Mouse (Mus musculus): ENCODE results near the gene Mettl7a3.
"Not testable (repeated sequence)": the region's sequence is repeated elsewhere in the genome, so short reads cannot be mapped to it uniquely, and the experiment has no call there.

Gene Mettl7a3

GRCm38 (mm10) chr15:100330739-100331138 lies 4.0 kb upstream of the Mettl7a3 start:
- no peak for DNase-seq (ENCODE audit: low spot score)

DNA sequence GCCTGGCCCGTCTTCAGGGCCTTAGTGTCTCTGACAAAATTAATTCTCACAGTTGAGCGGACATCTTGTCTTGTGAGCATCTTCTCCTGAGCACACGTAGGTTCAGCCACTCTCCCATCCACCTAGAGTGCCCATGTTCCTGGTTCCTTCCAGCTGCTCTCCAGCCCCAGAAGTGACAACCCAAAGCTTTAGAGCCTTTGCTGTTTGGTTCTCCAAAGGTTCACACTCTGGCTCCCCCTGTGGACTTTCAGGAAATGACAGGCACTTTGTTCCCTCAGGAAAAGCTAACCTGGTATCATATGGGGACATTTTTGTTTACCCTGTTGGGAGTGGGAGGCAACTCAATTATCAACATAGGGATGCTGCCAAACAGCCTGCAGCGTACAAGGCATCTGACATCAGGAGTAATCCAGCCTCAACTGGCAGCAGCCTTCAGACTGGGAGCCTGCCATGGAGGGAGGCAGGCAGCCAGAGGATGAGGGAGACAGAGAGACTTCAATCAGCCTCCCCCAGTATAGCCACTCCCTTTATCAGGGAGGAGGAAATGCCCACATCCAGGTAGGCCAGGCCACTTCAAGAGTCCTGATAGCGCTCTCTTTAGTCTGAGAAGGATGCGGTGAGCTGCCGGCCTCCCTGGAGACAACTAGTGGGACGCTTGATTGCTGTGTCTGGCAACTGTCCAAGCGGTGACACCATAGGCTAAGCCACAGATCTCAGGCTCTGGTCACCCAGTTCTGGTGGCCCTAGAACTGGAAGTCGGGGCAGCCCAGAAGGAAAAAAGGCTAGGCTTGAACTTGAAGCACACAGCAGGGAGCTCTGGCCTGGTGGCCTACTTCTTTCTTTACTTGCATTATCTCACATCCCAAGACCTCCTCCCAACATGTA lies 2.4 kb upstream of the Mettl7a3 start:
- not testable (repeated sequence) for DNase-seq (ENCODE audit: low spot score)

DNA sequence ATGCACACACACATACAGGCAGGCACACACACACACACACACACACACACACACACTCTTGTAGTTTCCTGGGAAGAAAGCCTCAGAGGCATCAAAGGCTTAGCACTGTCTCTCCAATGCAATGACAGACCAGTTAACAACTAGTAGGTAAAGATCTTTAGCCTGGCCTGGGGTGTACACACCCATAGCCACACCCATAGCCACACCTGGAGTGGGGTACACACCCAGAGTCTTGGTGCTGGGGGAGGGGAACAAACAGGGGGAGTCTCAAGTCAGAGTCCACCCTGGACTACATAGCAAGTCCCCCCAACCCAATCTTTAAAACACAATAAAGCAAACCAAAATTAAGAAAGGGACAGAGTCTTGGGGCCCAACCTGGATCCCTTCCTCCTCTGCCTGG lies 2.6 kb downstream of the Mettl7a3 start:
- DNase-seq (ENCODE audit: low spot score): not testable (repeated sequence)

DNA sequence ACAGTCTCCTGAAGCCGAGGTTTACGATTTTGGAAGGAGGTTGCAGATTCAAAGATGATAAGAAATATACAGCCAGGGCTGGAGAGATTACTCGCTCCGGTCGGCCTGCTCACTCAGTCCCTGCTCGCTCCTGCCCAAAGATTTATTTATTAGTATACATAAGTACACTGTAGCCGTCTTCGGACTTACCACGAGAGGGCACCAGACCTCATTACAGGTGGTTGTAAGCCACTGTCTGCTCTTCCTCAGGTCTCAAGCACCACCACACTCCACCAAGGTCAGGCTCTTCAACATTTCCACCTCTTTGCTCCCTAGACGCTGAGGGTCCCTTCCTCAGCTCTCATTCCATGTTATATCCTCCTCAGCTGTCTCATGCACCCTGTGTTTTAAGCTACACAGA lies 3.1 kb downstream of the Mettl7a3 start:
- peak; percentile 63 for DNase-seq (ENCODE audit: low spot score)

DNA sequence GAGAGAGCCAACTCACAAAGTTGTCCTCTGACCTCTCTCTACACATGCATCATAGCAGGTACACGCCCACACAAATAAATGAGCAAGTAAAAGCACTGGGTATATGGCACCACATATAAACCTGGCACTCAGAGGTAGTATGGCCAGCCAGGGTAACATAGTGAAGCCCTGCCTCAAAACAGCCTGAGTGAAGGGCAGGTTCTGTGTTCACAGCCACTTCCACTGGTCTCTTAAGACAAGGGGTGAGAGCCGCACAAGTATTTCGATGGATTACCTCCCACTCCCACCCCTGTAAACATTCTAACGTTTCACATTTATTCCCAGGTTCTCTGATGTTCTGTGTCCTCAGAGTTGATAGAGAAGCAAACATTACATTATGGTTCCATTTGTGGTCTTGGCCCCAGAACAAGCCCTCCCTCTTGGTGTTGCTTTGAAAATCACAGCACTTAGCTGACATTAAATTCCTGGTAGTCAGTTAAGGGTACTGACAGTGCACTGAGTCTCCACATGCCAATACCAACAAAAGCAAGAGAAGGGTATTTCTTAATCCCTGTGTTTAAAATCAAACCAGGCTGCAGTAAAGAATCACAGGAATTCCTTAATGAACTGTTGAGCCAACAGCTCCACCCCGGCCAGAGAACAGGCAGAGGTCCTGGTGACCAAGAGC lies 6.7 kb downstream of the Mettl7a3 start:
- DNase-seq (ENCODE audit: low spot score): not testable (repeated sequence)

- no peak for DNase-seq (ENCODE audit: low spot score)
Observed at GRCm38 (mm10) chr15:100345484-100345883, 10.8 kb downstream of the Mettl7a3 start.

- DNase-seq (ENCODE audit: low spot score): no peak
Observed at GRCm38 (mm10) chr15:100346761-100347160, 12.0 kb downstream of the Mettl7a3 start.

DNA sequence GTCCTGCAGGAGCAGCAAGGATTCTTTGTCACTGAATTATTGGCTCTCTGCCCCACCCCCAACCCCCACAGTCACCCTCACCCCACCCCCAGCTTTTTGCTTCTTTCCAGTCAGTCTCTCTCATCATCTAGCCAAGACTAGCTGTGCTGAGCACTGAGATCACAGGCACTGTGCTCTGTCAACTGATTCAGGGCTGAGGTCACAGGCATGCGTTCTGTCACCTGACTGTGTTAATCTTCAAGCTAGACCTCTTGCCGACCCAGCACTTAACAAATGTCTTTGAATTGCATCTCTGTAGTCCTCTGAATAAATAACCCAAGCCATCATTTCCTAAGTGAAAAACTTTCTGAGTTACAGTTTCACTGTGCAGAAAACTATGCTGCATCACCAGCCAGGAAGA lies 14.8 kb downstream of the Mettl7a3 start:
- no peak for DNase-seq (ENCODE audit: low spot score)

DNA sequence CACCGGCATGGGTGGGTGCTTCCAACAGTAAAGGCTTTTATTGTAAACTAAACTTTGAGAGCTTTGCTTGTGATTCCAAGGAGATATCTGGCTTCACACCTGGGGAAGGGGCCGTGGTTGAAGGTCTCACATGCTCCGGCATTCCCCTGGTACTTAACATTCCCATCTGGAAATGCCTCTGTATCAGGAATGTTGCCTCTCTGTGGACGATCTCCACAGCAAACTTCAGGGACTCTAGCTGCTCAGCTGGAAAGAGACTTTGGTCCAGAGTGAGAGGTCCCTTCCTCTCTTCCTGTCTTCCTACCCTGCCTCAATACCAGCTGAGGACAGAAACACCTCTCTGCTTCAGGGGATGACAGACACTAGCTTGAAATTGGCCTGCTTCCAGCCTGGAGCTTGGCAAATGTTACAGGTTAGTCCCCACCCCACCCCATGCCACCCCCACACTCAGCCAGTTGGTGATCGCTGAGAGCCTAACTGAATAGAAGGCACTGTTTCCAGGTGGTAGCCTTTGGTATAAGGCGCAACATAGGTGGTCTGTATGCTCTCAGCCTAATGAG lies 16.9 kb downstream of the Mettl7a3 start:
- no peak for DNase-seq (ENCODE audit: low spot score)

GRCm38 (mm10) chr15:100352711-100353250 lies 18.1 kb downstream of the Mettl7a3 start, which contains the start of the genes Methig1 and Mettl7a2:
Methig1 (plus strand) TSS chr15:100353149.
Mettl7a2 (plus strand) TSS chr15:100353200.
- no peak for DNase-seq (ENCODE audit: low spot score)

DNA sequence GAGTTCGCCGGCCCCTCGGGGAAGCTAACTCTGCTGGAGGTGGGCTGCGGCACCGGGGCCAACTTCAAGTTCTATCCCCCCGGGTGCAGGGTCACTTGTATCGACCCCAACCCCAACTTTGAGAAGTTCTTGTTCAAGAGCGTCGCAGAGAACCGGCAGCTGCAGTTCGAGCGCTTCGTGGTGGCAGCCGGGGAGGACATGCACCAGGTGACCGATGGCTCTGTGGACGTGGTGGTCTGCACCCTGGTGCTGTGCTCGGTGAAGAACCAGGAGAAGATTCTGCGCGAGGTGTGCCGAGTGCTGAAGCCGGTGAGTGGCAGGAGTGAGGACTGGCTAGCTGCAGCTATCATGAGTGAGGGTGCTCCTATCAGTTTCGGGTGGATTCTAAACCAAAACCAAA lies 18.7 kb downstream of the Mettl7a3 start:
- not testable (repeated sequence) for DNase-seq (ENCODE audit: low spot score)

GRCm38 (mm10) chr15:100355876-100356275 lies 21.1 kb downstream of the Mettl7a3 start:
- no peak for DNase-seq (ENCODE audit: low spot score)

DNA sequence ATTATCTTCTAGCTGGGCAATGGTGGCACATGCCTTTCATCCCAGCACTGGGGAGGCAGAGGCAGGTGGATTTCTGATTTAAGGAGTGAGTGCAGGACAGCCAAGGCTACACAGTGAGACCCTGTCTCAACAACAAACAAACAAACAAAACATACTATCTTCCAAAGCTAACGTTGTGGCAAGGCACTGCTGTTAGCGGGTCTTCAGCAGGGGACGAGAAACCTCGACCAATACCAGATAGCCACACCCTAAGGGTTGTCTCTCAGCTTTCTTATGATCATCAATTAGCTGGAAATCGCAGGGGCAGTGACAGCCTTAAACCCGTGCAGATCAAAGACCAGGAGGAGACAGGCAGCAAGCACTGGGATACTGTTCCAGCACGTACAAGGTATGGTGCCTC lies 29.5 kb downstream of the Mettl7a3 start, which contains the start of gene Higd1c:
Gene Higd1c, plus strand, starts transcription at position 301 of the 400 bp plus-strand sequence.
- no peak for DNase-seq (ENCODE audit: low spot score)

DNA sequence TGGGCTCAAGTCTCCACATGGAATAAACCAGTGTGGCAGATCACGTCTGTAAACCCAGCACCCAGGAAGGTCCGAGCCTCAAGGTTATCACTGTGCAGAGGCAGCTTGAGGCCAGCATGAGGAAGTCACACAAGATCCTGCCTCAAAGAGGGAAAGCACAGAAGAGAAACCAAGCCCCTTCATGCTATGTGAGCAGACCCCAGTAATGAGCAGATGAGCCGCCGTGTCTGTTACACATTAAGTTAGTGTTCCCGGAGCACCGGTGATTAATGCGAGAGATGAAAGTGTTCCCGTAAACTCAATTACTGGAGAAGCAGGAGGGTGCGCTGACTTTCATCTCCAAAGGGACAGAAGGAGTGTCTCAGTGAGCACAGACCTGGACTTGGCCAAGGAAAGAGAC lies 31.2 kb downstream of the Mettl7a3 start:
- not testable (repeated sequence) for DNase-seq (ENCODE audit: low spot score)

DNA sequence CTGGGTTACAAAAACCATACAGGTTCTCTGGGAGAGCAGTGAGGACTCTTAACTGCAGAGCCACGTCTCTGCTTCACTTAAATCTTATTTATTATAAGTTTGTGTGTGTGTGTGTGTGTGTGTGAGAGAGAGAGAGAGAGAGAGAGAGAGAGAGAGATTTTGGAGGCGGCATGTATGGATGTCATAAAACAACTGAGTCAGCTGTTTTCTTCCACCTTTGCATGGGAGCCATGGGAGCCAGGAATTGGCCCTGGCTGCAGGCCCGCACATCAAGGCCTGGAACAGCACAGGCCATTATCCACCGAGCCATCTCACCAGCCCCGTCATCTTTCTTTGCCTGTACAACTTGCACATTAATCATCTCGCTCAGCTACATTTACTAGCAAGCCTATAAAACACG lies 32.4 kb downstream of the Mettl7a3 start:
- DNase-seq (ENCODE audit: low spot score): no peak

DNA sequence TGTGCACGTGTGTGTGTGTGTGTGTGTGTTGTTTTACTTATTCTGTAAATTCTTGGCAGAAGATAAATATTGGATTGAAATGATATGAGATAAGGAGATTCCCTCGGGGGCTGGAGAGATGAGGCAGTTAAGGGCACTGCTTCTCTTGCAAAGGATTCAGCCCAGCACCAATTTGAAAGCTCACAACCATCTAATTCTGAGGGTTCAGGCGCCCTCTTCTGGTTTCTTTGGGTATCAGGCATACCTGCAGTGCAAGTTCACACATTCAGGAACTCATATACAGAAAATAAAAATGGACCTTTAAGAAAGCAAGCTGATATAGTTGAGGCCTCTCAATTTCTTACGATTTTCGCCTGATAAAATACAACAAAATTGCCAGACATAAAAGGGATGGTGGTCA lies 40.3 kb downstream of the Mettl7a3 start:
- DNase-seq (ENCODE audit: low spot score): peak; percentile 43

DNA sequence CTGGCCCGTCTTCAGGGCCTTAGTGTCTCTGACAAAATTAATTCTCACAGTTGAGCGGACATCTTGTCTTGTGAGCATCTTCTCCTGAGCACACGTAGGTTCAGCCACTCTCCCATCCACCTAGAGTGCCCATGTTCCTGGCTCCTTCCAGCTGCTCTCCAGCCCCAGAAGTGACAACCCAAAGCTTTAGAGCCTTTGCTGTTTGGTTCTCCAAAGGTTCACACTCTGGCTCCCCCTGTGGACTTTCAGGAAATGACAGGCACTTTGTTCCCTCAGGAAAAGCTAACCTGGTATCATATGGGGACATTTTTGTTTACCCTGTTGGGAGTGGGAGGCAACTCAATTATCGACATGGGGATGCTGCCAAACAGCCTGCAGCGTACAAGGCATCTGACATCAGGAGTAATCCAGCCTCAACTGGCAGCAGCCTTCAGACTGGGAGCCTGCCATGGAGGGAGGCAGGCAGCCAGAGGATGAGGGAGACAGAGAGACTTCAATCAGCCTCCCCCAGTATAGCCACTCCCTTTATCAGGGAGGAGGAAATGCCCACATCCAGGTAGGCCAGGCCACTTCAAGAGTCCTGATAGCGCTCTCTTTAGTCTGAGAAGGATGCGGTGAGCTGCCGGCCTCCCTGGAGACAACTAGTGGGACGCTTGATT lies 43.2 kb downstream of the Mettl7a3 start:
- DNase-seq (ENCODE audit: low spot score): not testable (repeated sequence)

DNA sequence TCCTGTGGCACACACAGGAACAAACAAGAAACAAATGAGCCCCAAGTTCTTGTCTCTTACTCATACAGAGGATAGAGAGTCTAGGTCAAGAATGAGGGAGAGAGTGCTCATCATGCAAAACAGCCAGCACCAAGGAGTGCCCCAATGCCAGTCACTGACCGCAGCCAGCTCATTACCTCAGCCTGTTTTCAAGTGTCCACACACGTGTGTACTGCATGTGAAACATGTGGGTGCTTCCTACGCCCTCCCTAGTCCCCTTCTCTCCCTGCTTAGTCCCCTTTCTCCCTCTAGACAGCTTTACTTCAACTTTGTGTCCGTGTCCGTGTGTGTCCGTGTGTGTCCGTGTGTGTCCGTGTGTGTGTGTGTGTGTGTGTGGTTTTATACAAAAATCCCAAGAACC lies 44.9 kb downstream of the Mettl7a3 start:
- DNase-seq (ENCODE audit: low spot score): no peak

DNA sequence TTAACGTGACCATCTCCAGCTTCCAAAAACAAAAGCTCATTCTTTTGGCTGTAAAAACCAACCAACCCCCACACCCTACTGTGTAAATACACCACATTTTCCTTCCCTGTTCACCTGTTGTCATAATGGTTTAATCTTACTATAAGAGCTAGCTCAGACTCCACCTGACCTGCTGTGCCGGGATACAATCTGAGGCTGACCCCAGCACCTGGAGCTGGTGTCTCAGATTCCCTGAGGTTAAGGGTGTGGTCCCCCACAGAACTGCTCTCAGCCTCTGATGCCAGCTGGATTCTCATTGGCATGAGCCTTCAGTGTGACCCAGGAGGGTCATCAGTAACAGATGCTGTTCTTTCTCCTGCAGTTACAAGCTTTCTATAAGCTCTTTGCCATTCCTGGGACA lies 45.4 kb downstream of the Mettl7a3 start:
- no peak for DNase-seq (ENCODE audit: low spot score)

GRCm38 (mm10) chr15:100385705-100386104 lies 51.0 kb downstream of the Mettl7a3 start:
- no peak for DNase-seq (ENCODE audit: low spot score)

DNA sequence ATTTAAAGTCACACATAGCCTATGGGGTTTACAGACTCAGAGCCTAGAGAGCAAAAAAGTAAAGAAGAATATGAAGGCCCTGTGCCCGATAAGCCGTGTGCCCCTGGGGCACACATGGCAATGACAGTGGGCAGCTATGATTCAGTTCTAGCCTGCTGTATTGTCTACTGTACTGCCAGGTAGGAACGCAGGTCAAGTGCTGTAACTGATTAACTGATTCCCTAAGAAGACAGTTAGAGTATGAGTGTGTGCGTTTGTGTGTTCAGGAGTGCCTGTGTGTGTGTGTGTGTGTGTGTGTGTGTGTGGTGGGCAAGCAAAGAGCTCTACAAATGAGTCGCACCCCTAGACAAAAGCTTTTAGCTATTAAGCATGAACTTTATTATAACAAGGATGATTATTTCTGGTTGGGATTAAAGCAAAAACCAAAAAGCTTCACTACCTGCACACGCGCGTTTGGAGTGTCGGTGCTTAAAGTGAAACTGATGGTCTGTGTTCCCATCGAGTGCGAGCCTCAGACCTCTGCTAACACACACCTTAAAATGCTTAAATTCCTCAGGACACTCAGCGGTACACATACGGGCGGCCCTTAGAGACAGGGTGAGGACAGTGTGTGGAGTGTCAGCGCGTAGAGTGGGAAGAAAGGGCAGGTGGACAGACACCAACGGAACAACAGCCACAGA lies 53.0 kb downstream of the Mettl7a3 start:
- DNase-seq (ENCODE audit: low spot score): no peak

All from urinary bladder, postnatal 25 days (tissue).